Mouse (Mus musculus) adipocyte (in vitro differentiated cells): Measurements from ENCODE around the gene Mtmr1.
A peak's percentile ranks its signal among the peaks of the same experiment; 100 is the strongest.
"Not testable (repeated sequence)": the region's sequence is repeated elsewhere in the genome, so short reads cannot be mapped to it uniquely, and the experiment has no call there.

ENCODE experiments used
- DNase-seq: peaks from one replicate; pipeline ENCODE4 v3.0.0-alpha.2; 2016; ENCODE audit warnings: low spot score

Gene Mtmr1

GRCm38 (mm10) chrX:71364554-71364991 lies at the start of gene Mtmr1:
Gene Mtmr1 (plus strand): TSS chrX:71364760.
- peak; percentile 69 for DNase-seq

- DNase-seq: no peak
These were observed 12.5 kb upstream of the Mtmr1 start for GRCm38 (mm10) chrX:71352033-71352432.

GRCm38 (mm10) chrX:71355331-71355730 lies 9.2 kb upstream of the Mtmr1 start:
- DNase-seq: no peak

- not testable (repeated sequence) for DNase-seq
These were observed 2.8 kb upstream of the Mtmr1 start for GRCm38 (mm10) chrX:71361793-71362192.

- no peak for DNase-seq
These were observed 498 bp upstream of the Mtmr1 start for GRCm38 (mm10) chrX:71364062-71364461.

- DNase-seq: peak; percentile 38
These were observed 451 bp downstream of the Mtmr1 start for GRCm38 (mm10) chrX:71365011-71365410.

- DNase-seq: no peak
These were observed 950 bp downstream of the Mtmr1 start for GRCm38 (mm10) chrX:71365510-71365909.

- no peak for DNase-seq
These were observed 2.4 kb downstream of the Mtmr1 start for GRCm38 (mm10) chrX:71366973-71367372.

- DNase-seq: no peak
These were observed 12.2 kb downstream of the Mtmr1 start for GRCm38 (mm10) chrX:71376781-71377180.

GRCm38 (mm10) chrX:71378435-71378834 lies 13.9 kb downstream of the Mtmr1 start:
- no peak for DNase-seq

GRCm38 (mm10) chrX:71381571-71381970 lies 17.0 kb downstream of the Mtmr1 start:
- peak; percentile 20 for DNase-seq

GRCm38 (mm10) chrX:71396326-71396725 lies 31.8 kb downstream of the Mtmr1 start:
- no peak for DNase-seq

- no peak for DNase-seq
These were observed 41.7 kb downstream of the Mtmr1 start for GRCm38 (mm10) chrX:71406290-71406689.

- no peak for DNase-seq
These were observed 43.8 kb downstream of the Mtmr1 start for GRCm38 (mm10) chrX:71408386-71408785.

GRCm38 (mm10) chrX:71412776-71413175 lies 48.2 kb downstream of the Mtmr1 start:
- no peak for DNase-seq

GRCm38 (mm10) chrX:71413616-71414015 lies 49.1 kb downstream of the Mtmr1 start:
- DNase-seq: no peak

- no peak for DNase-seq
These were observed 60.3 kb downstream of the Mtmr1 start for GRCm38 (mm10) chrX:71424852-71425251.

GRCm38 (mm10) chrX:71425746-71426519 lies 61.4 kb downstream of the Mtmr1 start:
- DNase-seq: peak; percentile 78

- no peak for DNase-seq
These were observed 62.9 kb downstream of the Mtmr1 start for GRCm38 (mm10) chrX:71427491-71427890.

GRCm38 (mm10) chrX:71430900-71431299 lies 66.3 kb downstream of the Mtmr1 start:
- no peak for DNase-seq

- DNase-seq: no peak
These were observed 69.9 kb downstream of the Mtmr1 start for GRCm38 (mm10) chrX:71434448-71434847.

- no peak for DNase-seq
These were observed 70.3 kb downstream of the Mtmr1 start for GRCm38 (mm10) chrX:71434860-71435259.

- DNase-seq: no peak
These were observed 71.0 kb downstream of the Mtmr1 start for GRCm38 (mm10) chrX:71435542-71435941.

- no peak for DNase-seq
These were observed 74.9 kb downstream of the Mtmr1 start for GRCm38 (mm10) chrX:71439473-71439872.
